Mouse (Mus musculus) kidney, postnatal 0 days (tissue): ENCODE data around the gene Gpha2. TPM values are rescaled to one million over a fixed set of nuclear protein-coding genes. Genes with fewer than 3 reads are reported as not detected.
A peak's percentile ranks its signal among the peaks of the same experiment; 100 is the strongest.

ENCODE experiments used
- ATAC-seq: fragments of 200-750 bp; cut with Nextera tagmentation; replicated peaks from 2 replicates; pipeline ENCODE4 v1.8.0; 2017; ENCODE audit warnings: low read depth, moderate number of reproducible peaks, moderate TSS enrichment, moderate library complexity; ENCODE audit not compliant: low FRiP score
- DNase-seq: peaks from one replicate; pipeline ENCODE4 v3.0.0-alpha.2; 2016; ENCODE audit warnings: low spot score
- H3K27ac ChIP-seq: fragments of 300-500 bp; sonication (generic); 2 replicates; pipeline ENCODE4 v1.5.1; 2014; ENCODE audit warnings: mild to moderate bottlenecking
- H3K27me3 ChIP-seq: fragments of 300-500 bp; sonication (generic); 2 replicates; pipeline ENCODE4 v1.6.1; 2014; ENCODE audit warnings: low read length, mixed read lengths; ENCODE audit not compliant: insufficient read depth
- H3K36me3 ChIP-seq: fragments of 300-500 bp; sonication (generic); 2 replicates; pipeline ENCODE4 v1.6.1; 2014; ENCODE audit warnings: low read length, mixed read lengths; ENCODE audit not compliant: insufficient read depth
- H3K4me1 ChIP-seq: fragments of 300-500 bp; sonication (generic); replicated peaks from 2 replicates; pipeline ENCODE4 v1.6.1; 2014; ENCODE audit warnings: antibody characterized with exemption, low read length, mixed read lengths; ENCODE audit not compliant: insufficient read depth
- H3K4me2 ChIP-seq: fragments of 300-500 bp; sonication (generic); 2 replicates; pipeline ENCODE4 v1.6.1; 2014; ENCODE audit warnings: mild to moderate bottlenecking, low read length, moderate library complexity, mixed read lengths
- H3K4me3 ChIP-seq: fragments of 300-500 bp; sonication (generic); replicated peaks from 2 replicates; pipeline ENCODE4 v1.5.1; 2014; ENCODE audit warnings: low read depth, low read length
- H3K9ac ChIP-seq: fragments of 300-500 bp; sonication (generic); 2 replicates; pipeline ENCODE4 v1.6.1; 2014; ENCODE audit warnings: low read depth, low read length
- H3K9me3 ChIP-seq: fragments of 300-500 bp; sonication (generic); replicated peaks from 2 replicates; pipeline ENCODE4 v1.6.1; 2016; ENCODE audit warnings: low read length, inconsistent platforms, mixed read lengths
- CTCF ChIP-seq: IDR thresholded peaks from 2 replicates; pipeline ENCODE4 v1.5.1; 2016; ENCODE audit warnings: antibody characterized with exemption, low read depth, mild to moderate bottlenecking, moderate library complexity
- WGBS: fragments of 180-500 bp; shearing (Covaris S2); extraction: QIAGEN DNeasy Blood & Tissue Kit; methylation state at CpG from one replicate; pipeline ENCODE4 v1.1.7; 2014; 5-methylcytosine and 5-hydroxymethylcytosine counted together
- polyA plus RNA-seq: library from polyadenylated mRNA; unstranded; fragments of >200 nt; fragmentation: Nextera tagmentation; extraction: Ambion mirVana; gene quantifications from 2 replicates; pipeline ENCODE4 v1.2.1, GENCODE M21; 2015

Gpha2 gene
- polyA plus RNA-seq, 1 experiment from 2014 or later = 2.1 TPM

DNA sequence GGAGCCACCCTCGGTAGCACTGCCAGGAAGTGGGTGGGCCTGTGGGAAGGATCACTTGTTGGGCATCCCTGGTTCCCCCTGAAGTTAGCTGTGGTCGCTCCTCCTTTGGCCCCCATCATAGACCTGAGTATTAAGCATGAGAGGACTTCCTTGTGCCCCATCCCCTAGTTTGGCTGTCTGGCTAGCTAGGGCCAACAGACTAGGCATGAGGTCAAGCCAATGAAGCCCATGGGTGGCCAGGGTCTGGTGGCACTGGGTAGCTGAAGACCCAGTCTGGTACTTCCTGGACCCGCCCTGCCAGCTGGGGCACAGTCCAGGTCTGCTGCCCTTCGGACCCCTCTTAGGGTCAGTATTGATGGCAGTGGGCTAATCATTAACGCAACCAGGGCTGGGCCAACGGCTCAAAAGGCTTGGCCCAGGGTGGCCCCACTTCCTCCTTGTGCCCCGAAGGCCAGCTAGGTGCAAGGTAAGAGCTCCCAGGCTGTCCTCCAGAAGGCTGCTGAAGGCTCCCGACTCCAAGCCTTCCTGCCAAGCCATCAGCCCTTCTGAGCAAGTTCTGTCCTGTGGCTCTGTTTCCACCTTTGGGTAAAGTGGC lies 36.8 kb downstream of the Gpha2 start:
- H3K27ac ChIP-seq = peak overlapping the region; percentile 48
- no peak overlapping the region; the same call in 1 of the 2 replicates for H3K9ac ChIP-seq
- no peaks in the 10 kb centered on the region for H3K9me3 ChIP-seq
- TF ChIP-seq CTCF = no peak
- peak overlapping the region; percentile 27; the same call in 1 of the 2 replicates for H3K4me2 ChIP-seq
- ATAC-seq (peak; percentile 50), DNase-seq (no peak)
- WGBS = 66% methylated on average over 8 of the region's 8 CpGs
- no peaks in the 10 kb centered on the region for H3K27me3 ChIP-seq
- H3K36me3 ChIP-seq = peaks cover 22% of the 10 kb centered on the region
- no peaks in the 10 kb centered on the region; the same call in 1 of the 2 replicates for H3K4me1 ChIP-seq
- H3K4me3 ChIP-seq = no peak overlapping the region

DNA sequence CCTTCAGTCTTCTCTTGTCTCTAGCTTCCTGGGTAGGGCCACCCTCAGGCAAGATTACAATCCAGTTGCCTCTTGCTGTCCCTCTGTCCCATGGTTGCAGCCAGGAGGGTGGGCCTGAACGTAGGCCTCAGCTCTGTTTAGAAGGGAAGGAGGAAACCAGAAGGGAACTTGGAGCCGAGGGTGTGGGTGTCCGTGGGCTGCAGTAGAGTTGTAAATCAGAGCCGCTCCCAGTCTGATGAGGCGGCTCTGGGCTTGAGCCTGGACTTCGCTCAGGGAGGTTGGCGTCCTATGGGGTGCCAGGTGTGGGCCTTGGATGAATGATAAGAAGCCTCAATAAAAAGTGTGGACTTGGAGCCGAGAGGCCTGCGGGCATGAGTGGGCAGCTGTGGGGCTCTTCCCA lies 38.0 kb downstream of the Gpha2 start:
- Histone ChIP-seq H3K9ac (no peak overlapping the region), H3K27ac (no peak overlapping the region), H3K9me3 (no peaks in the 10 kb centered on the region), H3K36me3 (peaks cover 12% of the 10 kb centered on the region; the same call in 1 of the 2 replicates), H3K4me2 (peak overlapping the region; percentile 27), H3K4me1 (no peaks in the 10 kb centered on the region; the same call in 1 of the 2 replicates), H3K27me3 (no peaks in the 10 kb centered on the region), H3K4me3 (no peak overlapping the region)
- WGBS = 22% methylated on average over 9 of the region's 9 CpGs
- DNase-seq = peak; percentile 41
- TF ChIP-seq CTCF = no peak
- ATAC-seq = no peak

DNA sequence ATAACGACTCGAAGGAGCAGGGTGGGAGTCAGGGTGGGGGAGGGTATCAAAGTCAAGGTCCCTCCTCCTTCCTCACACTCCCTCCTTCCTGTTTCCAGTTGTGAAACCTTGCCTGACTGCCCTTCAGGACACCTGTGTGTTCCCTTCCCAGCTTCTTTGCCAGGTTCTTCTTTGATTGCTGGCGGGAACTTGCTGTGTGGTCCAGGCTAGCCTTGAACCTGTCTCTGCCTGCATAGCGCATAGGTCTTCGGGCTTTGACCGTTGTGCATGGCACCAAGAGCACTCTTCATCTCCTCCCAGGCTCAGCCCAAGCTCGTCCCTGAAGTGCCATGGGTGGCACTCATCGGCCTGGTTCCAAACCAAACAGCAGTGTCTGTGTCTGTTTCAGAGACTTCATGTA lies 38.8 kb downstream of the Gpha2 start:
- Histone ChIP-seq H3K4me2 (no peak overlapping the region), H3K4me3 (no peak overlapping the region), H3K27me3 (no peaks in the 10 kb centered on the region), H3K36me3 (peaks cover 10% of the 10 kb centered on the region; the same call in 1 of the 2 replicates), H3K9me3 (no peaks in the 10 kb centered on the region), H3K4me1 (no peaks in the 10 kb centered on the region; the same call in 1 of the 2 replicates), H3K27ac (no peak overlapping the region), H3K9ac (no peak overlapping the region)
- no peak for TF ChIP-seq CTCF
- 83% methylated on average over 8 of the region's 8 CpGs for WGBS
- no peak for ATAC-seq
- no peak for DNase-seq

DNA sequence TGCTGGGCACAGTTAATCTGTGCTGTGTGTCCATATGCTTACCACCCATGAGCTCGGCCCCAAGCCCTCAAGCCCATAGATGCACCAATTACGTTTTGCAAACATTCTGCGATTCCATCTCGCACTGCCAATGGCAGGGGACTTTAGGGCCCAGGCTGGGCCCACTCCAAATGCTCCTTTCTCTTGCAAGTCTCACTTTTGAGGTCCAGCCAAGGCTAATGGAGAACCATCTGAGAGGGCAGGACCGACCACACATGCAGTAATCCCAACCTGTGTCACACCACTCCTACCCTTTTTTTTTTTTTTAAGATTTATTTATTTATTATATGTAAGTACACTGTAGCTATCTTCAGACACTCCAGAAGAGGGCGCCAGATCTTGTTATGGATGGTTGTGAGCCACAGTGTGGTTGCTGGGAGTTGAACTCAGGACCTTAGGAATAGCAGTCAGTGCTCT lies 39.6 kb downstream of the Gpha2 start:
- Histone ChIP-seq H3K9me3 (no peaks in the 10 kb centered on the region), H3K36me3 (peaks cover 5% of the 10 kb centered on the region; the same call in 1 of the 2 replicates), H3K27ac (no peak overlapping the region), H3K4me3 (no peak overlapping the region), H3K4me2 (no peak overlapping the region), H3K4me1 (no peaks in the 10 kb centered on the region; the same call in 1 of the 2 replicates), H3K27me3 (no peaks in the 10 kb centered on the region), H3K9ac (no peak overlapping the region)
- ATAC-seq (no peak), DNase-seq (no peak)
- peak; percentile 47; the same call in 1 of the 2 replicates for TF ChIP-seq CTCF
- 73% methylated on average over 6 of the region's 6 CpGs for WGBS

DNA sequence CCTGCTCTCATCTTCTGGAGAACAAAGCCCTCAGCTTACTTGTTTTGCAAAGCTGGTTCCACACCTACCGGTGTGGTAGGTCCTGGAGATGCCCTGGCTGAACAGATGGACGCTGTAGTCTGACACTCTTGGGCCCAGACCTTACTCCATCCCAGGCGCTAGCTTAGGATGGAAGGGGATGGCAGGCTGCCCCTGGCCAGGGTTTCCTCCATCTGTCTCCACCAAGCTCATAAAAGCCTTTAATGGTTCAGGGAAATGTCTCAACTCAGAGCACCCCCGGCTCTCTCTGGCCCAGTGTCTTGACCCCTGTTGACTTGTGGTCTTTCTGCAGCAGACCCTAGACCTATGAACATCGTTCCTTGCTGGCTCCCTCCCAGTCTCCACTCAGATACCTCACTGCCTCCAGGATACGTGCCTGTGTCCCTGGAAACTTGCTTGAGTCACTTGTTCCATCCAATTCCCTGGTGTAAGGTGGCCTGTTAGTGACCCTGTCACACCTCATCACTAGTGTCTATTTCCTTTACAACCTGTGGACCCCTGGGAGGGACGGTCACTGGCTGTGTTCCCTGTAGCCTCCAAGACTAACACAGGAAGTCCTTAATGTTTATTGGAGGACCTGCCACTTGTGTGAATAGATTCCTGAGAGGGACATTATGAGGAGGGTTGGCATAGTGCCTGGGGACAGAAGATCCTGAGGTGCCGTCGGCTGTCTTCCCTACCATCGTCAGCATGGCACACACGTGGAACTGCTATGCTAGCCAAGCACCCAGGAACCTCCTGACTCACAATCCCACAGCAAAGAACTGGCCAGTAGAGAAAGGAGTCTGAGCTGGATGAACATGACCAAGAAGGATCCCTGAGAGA lies 41.4 kb downstream of the Gpha2 start:
- DNase-seq (no peak), ATAC-seq (no peak)
- Histone ChIP-seq H3K36me3 (no peaks in the 10 kb centered on the region), H3K9me3 (no peaks in the 10 kb centered on the region), H3K9ac (no peak overlapping the region), H3K27me3 (no peaks in the 10 kb centered on the region), H3K4me2 (no peak overlapping the region), H3K4me3 (no peak overlapping the region), H3K27ac (no peak overlapping the region), H3K4me1 (no peaks in the 10 kb centered on the region; the same call in 1 of the 2 replicates)
- TF ChIP-seq CTCF = no peak
- 19% methylated on average over 11 of the region's 11 CpGs for WGBS

DNA sequence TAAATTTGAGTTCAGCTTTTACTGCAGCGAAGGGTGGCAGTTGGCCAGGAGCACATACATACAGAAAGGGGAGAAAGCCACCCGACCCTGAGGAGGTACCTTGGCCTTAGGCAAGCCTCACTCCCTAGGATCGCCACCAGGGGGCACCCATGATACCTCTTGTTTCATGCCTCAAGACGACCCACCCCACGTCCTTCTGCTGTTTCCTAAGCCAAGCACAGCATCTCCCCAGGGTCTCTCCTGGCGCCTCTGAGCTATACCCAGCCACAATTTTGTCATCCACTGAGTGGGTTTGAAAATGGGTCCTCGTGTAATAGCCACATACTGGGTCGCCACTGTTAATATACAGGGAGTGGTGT lies 42.0 kb downstream of the Gpha2 start:
- TF ChIP-seq CTCF = peak; percentile 96
- no peak overlapping the region for H3K9ac ChIP-seq
- ATAC-seq = no peak; the same call in 1 of the 2 replicates
- no peaks in the 10 kb centered on the region; the same call in 1 of the 2 replicates for H3K4me1 ChIP-seq
- no peaks in the 10 kb centered on the region for H3K36me3 ChIP-seq
- H3K4me2 ChIP-seq = no peak overlapping the region
- H3K27ac ChIP-seq = no peak overlapping the region
- peak; percentile 91 for DNase-seq
- WGBS = 14% methylated on average over 8 of the region's 8 CpGs
- H3K9me3 ChIP-seq = no peaks in the 10 kb centered on the region
- no peak overlapping the region for H3K4me3 ChIP-seq
- H3K27me3 ChIP-seq = no peaks in the 10 kb centered on the region
